Comparison of ENCODE assay signal across 7 mouse cellular contexts in genomic region chr7:27166614-27167474, GRCm38 (mm10). TPM values are rescaled to one million over a fixed set of nuclear protein-coding genes. Genes with fewer than 3 reads are reported as not detected.
DNase-seq lines count a peak whose midpoint lies in the region; ATAC-seq and TF ChIP-seq lines count a peak whose summit lies in the region.

Gene Egln2, minus strand, starts transcription at chr7:27166802.

- TF ChIP-seq CTCF in intestine, postnatal 0 days (IDR thresholded peaks at IDR 0.05; ENCODE audit: low read depth): no peak
- no peak for TF ChIP-seq CTCF in small intestine, adult 2 months (IDR thresholded peaks at IDR 0.05; ENCODE audit: extremely low read depth, insufficient read length, insufficient replicate concordance, low read depth, low read length)

- TF ChIP-seq POLR2A in small intestine, adult 2 months (IDR thresholded peaks at IDR 0.05; ENCODE audit: low read depth, low read length): no peak; the same call in 1 of the 2 replicates

- H3K36me3 ChIP-seq in intestine, postnatal 0 days (ENCODE audit: control insufficient read depth, insufficient read depth): peaks cover 29% of the 10 kb centered on the region
- peaks cover 42% of the 10 kb centered on the region for H3K36me3 ChIP-seq in midbrain, embryonic 12.5 days
- peaks cover 5% of the 10 kb centered on the region for H3K36me3 ChIP-seq in small intestine, adult 2 months (ENCODE audit: control insufficient read depth, insufficient read depth, low read length)

- H3K27ac ChIP-seq in intestine, postnatal 0 days (ENCODE audit: low read depth, low read length): peak within 1 kb of the TSS; percentile 99
- peak within 1 kb of the TSS; percentile 99 for H3K27ac ChIP-seq in midbrain, embryonic 12.5 days (replicated peaks)
- peak within 1 kb of the TSS; percentile 95 for H3K27ac ChIP-seq in small intestine, adult 2 months (ENCODE audit: insufficient read depth, low read depth, low read length)

- ATAC-seq in intestine, postnatal 0 days: peak; percentile 84
- peak; percentile 85 for ATAC-seq in midbrain, embryonic 12.5 days (ENCODE audit: low FRiP score, low read depth)

- H3K9ac ChIP-seq in intestine, postnatal 0 days (ENCODE audit: low read depth, low read length): peak within 1 kb of the TSS; percentile 86
- peak within 1 kb of the TSS; percentile 84 for H3K9ac ChIP-seq in midbrain, embryonic 12.5 days (replicated peaks)

- no peaks in the 10 kb centered on the region for H3K9me3 ChIP-seq in intestine, postnatal 0 days (ENCODE audit: control insufficient read depth)
- no peaks in the 10 kb centered on the region for H3K9me3 ChIP-seq in midbrain, embryonic 12.5 days

- H3K4me3 ChIP-seq in intestine, postnatal 0 days (ENCODE audit: low read depth, low read length): peak within 1 kb of the TSS; percentile 75
- peak within 1 kb of the TSS; percentile 78 for H3K4me3 ChIP-seq in midbrain, embryonic 12.5 days
- peak within 1 kb of the TSS; percentile 81 for H3K4me3 ChIP-seq in small intestine, adult 2 months (ENCODE audit: low read depth, low read length)

- H3K4me1 ChIP-seq in intestine, postnatal 0 days (replicated peaks; ENCODE audit: control insufficient read depth, insufficient read depth, low read length): peaks cover 10% of the 10 kb centered on the region
- peaks cover 46% of the 10 kb centered on the region for H3K4me1 ChIP-seq in midbrain, embryonic 12.5 days
- peaks cover 28% of the 10 kb centered on the region for H3K4me1 ChIP-seq in small intestine, adult 2 months (ENCODE audit: control insufficient read depth, insufficient read depth, insufficient read length, low read length)

- H3K27me3 ChIP-seq in intestine, postnatal 0 days (replicated peaks; ENCODE audit: control insufficient read depth, insufficient read depth, low read length): no peaks in the 10 kb centered on the region
- no peaks in the 10 kb centered on the region for H3K27me3 ChIP-seq in midbrain, embryonic 12.5 days
- no peaks in the 10 kb centered on the region for H3K27me3 ChIP-seq in small intestine, adult 2 months (ENCODE audit: control insufficient read depth, insufficient read depth, low read length)

- peak; percentile 93 for DNase-seq in adrenal gland, adult 8-10 months
- DNase-seq in embryo, embryonic 9.5 days (ENCODE audit: extremely low spot score): peak; percentile 94
- DNase-seq in gonadal fat pad, adult 2 months (ENCODE audit: low read depth): no peak
- peak; percentile 98 for DNase-seq in left cerebral cortex, postnatal 4 days

- intact Hi-C loops in left cerebral cortex, postnatal 4 days (cut with DNase I): no loop called here

- H3K4me2 ChIP-seq in intestine, postnatal 0 days (replicated peaks; ENCODE audit: low read depth): peak within 1 kb of the TSS; percentile 77
- H3K4me2 ChIP-seq in midbrain, embryonic 12.5 days (replicated peaks): peak within 1 kb of the TSS; percentile 78

- WGBS in intestine, postnatal 0 days: 2% methylated on average over 51 of the region's 61 CpGs
- WGBS in midbrain, embryonic 12.5 days: 1% methylated on average over 61 of the region's 61 CpGs
- WGBS in small intestine, adult 2 months: 1% methylated on average over 61 of the region's 61 CpGs

RNA-seq across cellular contexts. Expression of gene Egln2, which starts in this region (rescaled TPM):
- 100 to 1,000 TPM in 3 of 4 experiments, 10 to 100 TPM in 1; 98.6 to 118 (median 107) TPM for total RNA-seq in adrenal gland, adult 8-10 months (2022)
- polyA plus RNA-seq in gonadal fat pad, adult 2 months (2012; rRNA removed): 98.6 and 102 TPM in 2 replicates
- 63.9 and 64.0 TPM in 2 replicates for polyA plus RNA-seq in intestine, postnatal 0 days (2015; fragmentation: Nextera tagmentation; extraction: Ambion mirVana)
- total RNA-seq in left cerebral cortex, postnatal 4 days (2021): 10 to 100 TPM; 89.8 to 91.3 TPM
- 94.2 and 100 TPM in 2 replicates for polyA plus RNA-seq in midbrain, embryonic 12.5 days (2016; fragmentation: Nextera tagmentation; extraction: Ambion mirVana)
- 64.8 and 129 TPM in 2 replicates for polyA plus RNA-seq in small intestine, adult 2 months (2012; rRNA removed)
